Mouse (Mus musculus) layer of hippocampus, adult 18-20 months (tissue): ENCODE data around the gene Maml2. TPM values are rescaled to one million over a fixed set of nuclear protein-coding genes. Genes with fewer than 3 reads are reported as not detected.

ENCODE experiments used
- DNase-seq, 2 experiments: peaks; one replicate each; pipeline ENCODE4 v3.0.0; 2022; ENCODE audit warnings: low spot score in 2 of 2
- total RNA-seq, 2 experiments: library from RNA; stranded (reverse); gene quantifications; 2 replicates each; pipeline ENCODE4 v1.2.3; 2021

The Maml2 gene
- total RNA-seq, 2 experiments from 2014 or later: 22.1 to 23.9 TPM

DNA sequence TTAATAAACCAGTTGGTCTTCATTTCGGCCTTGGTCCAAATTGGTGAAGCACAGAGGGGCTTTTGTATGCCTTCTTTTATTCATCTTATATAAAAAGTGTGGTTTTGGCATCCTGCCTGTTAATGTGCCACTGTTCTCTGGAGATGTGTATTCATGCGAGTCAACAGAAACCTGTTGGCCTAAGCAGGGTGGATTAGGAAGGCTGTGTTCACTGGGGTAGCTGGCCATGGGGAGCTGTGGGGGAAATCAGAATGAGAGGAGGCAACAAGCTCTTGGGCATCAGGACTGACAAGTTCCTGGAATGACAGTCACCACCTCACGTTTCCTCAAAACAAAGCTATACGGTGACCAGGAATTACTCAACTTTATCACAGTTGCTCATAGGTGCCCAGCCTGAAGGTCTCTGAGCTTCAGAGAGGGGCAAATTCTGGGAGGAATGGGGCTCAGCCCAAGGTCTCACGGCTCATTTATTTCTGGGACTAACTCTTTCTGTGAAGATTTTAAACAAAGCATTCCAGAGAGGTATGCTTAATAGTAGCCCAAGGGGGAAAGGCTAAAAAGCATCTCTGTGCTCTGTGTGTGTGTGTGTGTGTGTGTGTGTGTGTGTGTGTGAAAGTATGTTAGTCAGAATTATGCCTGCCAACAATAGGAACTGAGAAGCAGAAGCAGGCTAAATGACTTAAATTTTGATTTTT, 228.0 kb downstream of the Maml2 start:
- DNase-seq: no peak

DNA sequence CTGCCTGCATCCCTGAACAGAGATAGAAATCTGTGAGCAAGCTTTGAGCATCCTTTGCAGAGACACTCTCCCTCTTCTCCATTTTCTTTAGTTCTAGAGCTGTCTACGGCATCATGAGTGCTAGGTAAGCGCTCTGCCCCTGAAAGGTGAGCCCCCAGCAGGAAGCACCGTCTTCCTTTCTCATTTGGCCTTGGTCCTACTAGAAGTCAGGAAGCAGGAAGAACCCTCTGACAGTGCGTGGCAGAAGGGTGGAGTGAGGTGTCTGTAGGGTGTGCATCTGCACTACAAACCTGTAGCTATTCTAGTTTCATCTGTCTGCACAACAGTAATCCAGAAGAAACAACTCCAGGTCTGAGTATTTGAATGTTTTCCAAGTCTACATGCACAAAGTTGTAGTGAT, 232.8 kb downstream of the Maml2 start:
- no peak for DNase-seq

DNA sequence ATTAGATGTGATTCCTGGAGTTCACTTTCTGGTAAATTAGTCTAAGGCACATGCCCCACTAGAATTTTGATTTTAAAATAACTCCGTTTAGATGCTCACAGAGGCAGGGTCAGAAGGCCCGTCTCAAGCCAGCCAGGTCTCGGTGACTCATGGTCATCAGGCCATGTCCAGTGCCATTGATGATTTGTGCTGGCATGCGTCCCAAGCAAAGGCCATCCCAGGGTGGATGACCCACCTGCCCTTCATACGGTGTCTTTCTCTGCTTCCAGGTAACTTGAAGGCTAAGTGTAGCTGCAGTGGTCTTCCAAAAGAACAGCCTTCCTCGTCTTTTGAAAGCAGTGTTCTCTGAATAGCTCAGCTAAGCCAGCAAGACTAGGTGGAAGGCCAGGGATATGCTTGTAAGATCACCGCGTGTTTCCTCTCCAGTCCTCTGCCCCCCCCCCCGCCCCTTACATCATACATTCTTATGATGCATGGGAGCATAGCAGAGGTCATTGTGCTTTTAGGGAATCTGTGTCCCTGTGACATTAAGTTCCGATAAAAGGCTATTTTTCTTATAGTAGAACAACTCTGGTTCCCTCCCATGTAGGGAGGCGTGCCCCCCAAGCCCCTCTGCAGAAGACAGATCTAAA, 235.4 kb downstream of the Maml2 start:
- no peak for DNase-seq

DNA sequence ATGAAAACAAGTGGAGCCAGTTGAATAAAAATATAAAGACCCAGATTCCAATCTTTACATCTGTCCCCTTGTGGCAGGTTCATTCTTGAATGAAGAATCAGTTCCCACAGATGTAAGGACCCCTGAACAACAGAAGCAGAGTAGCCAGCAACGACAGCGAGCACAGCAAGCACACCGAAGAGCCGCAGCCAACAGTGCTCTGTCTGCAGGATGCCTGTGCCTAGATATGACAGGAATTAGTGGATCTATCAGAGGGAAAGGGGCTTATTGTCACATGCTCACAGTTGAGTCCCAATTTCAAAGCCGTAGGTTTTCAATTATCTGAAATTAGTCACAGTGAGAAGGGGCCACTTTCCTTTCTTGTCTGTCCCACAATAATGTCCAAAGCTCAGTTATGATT, 238.0 kb downstream of the Maml2 start:
- no peak for DNase-seq

DNA sequence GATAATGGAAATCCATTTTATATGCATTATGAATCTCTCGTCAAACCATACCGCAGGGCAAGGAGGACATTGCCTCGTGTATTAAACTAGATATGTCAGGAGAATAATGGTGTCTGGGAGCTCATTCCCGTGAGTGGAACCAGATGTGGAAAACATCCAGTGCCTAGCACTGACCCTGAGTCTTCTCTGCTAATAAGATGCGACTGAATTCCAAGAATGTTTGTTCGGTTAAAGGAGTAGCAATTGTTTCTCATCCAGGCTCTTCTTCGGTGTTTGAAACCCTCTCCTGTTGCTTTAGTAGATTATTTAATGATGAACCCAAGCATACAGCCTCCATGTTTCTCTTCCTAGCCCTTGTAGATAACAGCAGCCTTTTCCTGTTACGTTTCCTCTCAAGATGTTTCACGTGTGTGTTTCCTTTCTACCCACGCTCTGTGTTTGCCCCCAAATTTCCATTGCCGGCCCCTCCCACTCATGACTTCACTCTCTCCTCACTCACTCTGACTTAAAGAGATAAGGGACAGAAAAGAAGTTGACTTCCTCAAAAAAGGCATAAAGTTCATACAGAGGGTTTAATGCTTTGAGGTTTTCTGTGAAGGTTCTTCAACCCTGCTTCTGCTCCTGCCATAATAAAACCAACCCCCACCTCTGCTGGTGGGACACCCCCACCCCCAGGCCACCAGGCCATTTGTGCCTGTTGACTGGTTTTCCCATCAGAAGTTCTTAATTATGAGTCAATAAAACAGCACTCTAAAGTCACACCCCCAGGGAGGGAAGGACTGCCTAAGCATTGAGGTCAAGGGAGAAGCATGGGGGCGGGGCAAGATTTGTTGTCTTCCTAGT, 238.9 kb downstream of the Maml2 start:
- DNase-seq: no peak

DNA sequence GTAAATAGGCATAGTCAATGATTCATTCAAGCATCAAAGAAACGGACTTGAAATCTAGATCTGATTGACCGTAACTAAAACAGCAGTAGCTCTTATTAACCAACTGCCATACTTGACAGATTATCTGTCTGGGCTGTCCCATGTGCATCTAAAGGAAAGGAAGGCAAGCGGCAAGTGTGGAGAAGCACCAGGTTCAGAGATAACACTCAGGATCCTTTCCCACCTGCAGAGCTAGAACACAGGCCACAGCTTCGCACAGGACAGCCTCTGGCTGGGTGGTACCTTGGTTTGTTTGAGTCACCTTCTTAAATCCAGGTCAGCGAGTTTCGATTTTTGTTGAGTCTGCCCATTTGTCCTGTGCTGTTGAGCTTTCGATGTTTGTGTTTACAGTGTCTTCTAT, 240.4 kb downstream of the Maml2 start:
- no peak for DNase-seq

DNA sequence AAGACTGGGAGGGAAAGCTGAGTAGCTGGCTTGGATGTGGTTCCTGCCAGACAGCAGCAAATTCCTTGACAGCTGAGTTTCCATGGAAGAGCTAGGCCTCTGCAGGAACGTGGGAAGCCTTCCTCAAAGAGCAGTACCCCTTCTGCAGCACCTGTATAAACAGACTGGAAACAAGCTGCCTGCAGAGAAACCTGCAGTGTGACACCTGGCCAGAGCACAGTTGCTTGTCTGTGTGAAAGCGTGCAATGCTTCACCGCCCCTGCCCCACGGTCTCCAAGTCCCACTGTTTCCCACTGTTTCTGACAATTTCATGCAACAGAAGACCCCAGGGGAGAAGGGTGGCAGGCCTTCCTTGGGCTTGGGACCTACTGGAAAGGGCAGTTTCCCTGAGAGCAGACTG, 241.8 kb downstream of the Maml2 start:
- no peak for DNase-seq

DNA sequence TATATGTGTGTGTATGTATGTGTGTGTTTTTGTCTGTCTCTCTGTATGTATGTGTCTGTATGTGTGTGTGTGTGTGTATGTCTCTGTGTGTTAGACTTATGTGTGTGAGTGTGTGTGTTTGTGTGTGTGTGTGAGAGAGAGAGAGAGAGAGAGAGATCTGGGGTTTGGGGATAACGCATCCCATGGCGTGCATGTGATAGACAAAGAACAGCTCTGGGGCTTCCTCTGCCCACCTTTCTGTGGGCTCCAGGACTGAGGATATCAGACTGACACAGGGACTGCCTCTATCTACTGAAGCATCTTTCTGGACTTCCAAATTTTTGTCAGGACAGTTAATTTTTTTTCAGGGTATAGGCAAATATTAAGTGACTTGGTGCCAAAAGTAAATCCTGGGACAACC, 242.5 kb downstream of the Maml2 start:
- no peak for DNase-seq

DNA sequence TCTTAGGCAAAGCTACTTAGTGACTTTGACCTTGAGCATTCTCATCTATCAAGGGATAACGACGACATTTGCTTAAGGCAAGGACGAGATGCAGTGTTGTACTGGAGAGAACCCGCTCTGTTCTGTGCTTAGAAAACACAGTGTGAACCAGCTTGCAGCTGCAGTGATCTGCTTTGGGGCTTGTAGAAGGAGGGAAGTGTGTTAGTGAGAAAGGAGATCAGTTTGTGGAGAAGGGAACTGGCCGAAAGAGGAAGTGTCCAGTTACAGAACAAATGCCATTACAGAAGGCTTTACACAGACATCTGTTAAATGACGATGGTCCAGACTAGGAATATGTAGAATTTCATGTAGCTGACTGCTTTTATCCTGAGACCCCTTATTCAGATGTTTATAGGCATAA, 243.0 kb downstream of the Maml2 start:
- no peak for DNase-seq

DNA sequence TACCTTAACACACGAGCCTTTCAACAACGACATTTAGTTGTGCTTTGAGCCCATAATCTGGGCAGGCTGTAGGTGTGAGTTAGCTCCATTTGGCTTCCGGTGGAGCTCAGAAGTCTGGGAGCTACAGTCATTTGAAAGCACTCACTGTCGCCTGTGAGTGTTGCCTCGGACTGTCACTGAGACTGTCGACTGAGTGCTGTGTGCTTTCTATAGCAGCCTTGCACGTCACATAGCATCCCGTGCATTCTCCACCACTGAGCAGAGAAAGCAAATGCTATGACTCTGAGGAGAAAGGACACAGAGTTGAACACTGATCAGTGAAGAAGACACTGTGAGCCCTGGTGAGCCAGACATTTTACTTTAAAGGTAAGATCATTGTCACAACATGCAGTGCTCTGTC, 245.4 kb downstream of the Maml2 start:
- DNase-seq: no peak

DNA sequence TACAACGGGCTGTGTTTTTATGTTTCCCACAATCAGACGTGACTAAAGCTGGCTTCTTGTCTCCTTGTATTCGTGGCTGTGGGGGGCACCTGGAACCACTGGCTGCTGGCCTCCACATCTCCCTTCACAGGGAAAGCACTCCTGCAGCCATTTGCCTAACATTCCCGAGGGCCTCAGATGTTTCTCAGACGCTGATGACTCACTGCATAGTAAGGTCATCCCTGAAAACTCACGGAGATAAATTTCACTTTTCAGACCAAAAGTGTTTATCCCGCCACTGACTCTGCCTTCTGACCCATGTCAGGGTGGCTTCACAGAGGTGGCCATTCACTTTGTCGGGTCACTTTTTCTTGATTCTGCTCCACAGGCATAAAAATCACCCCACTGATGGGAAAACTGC, 246.4 kb downstream of the Maml2 start:
- no peak for DNase-seq

DNA sequence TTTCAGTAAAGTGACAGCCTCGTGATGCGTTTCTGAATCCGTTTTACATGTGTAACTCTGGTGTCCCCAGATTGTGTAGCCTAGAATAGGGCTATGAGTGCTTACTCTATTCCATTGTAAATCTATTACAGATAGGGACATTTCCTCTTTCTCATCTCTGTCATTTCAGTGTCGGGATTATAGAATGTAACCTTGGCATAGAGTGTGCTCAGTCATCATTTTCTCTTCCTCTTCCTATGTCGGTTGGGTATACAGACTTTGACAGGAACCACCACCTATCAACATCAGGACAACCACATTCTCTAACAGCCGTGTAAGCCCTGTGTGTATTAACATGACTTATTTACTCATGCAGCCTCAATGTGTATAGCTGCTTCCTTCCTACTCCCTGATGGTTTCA, 248.0 kb downstream of the Maml2 start:
- no peak for DNase-seq

DNA sequence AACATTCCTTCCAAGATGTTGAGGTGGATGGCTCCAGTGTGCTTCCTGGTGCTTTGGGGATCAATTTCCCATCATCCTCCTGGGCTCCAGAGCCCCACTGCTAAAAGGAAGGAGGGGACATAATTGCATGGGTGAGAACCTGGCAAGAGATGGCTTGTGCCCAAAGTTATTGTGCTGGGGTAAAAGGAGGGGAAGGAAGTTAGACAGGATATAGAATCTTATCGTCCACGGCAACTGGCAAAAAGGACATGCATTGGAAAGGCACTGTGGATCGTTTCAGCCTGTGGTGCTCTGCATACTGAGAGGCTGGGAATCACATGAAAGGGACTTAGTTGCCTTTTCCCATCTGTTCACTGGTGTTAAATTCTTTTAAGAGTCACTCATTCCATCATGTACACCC, 252.2 kb downstream of the Maml2 start:
- no peak for DNase-seq

DNA sequence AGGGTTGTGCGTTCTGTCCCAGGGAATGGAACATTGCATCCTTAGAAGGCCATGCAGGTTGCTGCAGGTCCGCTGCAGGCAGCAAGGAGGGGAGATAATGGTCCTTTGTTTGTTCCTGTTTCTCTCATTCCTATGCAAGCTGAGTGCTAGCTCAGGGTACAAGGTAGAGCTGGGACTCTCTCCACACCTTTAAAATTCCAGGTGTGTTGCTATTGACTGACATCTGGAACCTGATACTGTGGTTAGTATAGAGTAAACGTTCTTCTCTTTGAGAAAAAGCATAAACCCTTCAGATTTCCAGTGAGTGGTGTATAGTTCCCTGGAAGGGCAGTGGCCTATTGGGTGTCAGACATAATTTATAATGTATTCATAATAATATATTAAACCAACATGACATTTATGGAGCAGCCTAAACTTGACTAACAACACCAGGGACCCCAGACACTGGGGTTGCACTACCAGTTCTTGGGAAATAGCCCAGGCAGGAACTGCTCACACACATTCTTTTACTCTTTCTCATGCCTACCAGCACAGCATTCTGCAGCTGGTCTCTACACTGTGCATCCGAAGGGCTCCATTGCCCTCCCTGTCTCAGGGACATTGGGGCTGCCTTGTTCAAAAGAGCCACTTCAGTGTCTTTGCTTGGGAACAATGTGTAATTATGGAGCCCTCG, 254.8 kb downstream of the Maml2 start:
- no peak for DNase-seq

DNA sequence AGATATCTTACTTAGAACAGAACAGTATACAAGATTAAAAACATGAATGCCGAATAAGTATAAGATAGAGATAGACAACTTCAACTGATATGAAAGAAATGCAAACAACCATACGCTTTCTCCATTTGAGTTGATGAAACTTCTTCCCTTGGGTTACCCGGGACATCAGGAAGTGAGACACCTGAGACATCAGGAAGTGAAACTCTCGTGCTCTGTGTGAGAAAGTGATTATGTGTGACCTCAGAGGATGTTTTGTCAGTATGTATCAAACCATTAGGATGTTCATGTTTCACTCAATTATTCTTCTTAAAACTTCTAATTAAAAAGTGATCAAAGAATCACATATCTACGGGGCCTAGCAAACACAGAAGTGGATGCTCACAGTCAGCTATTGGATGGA, 257.0 kb downstream of the Maml2 start:
- DNase-seq: no peak

DNA sequence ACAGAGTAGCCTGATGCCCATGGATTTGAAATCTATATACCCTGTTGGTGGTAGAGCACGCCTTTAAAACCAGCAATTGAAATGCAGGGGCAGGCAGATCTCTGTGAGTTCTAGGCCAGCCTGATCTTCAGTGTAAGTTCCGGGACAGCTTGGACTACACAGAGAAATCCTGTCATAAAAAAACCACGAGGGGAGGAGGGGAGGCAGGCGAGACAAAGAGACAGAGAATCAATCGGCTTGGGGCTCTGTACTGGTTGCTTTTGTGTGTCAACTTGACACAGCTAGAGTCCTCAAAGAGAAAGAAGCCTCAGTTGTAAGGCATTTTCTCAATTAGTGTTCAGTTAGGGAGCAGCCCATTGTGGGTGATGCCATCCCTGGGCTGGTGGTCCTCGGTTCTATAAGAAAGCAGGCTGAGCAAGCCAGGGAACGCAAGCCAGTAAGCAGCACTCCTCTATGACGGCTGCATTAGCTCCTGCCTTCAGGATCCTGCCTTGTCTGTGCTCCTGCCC, 258.3 kb downstream of the Maml2 start:
- DNase-seq: no peak

DNA sequence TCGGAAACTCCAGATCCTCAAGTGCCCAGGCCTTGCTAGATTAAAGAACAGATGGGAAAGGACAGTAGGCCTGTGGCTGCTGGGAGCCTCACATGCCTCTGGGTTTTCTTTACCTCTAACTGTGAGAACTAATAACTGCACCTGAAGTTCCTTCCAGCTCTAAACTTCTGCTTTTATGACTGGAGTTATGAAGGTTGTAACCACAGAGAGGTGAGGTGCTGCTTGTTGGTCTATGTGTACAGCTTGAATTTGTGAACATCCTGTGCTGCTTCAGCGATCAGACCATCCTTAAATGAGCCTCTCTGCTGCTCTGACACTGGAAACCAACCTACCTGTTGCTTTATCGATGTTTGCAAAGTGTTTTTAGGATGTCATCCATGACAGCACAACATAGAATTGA, 258.9 kb downstream of the Maml2 start:
- no peak for DNase-seq

DNA sequence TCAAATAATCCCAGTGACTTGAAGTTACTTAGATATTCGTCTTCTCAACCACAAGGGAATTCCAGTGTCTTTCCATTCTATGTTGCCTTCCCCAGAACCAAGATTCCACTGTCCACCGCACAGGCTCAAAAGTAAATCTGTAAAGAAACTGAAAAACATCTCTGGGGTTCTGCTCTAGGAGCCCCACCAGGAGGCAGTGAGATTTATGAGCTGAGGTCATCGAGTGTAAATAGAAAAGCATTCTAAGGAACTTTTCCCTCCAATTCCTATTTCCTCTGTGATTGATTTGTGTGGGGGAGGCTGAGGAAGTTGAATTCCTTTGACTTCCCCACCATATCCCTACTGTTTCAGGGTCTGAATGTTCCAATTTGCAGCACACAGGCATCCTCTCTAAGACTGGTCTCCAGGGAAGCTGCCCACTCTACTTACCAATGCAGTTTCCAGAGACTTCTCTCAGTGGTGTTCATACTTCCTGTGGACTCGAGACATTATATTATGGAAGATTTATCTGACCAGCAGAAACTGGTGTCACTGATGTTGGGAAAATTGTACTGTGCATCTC, 261.1 kb downstream of the Maml2 start:
- no peak for DNase-seq

DNA sequence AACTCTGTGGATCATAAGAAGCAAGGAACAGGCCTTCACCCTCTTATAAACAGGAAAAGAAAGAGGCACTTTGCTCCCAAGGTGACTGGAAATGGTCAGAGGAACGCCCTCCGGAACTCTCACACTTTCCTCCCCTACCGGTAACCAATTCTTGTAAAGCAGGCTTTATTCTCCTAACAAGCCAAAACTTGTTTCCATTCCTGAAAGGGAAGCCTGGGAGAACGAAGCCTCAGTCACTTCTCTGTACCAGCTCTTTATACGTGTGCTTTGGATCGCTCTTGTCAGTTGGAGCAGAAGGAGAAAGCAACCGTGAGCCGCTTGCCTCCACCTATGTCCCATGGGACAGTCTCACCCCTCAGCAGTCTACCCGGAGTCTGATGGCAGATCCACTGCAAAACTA, 262.9 kb downstream of the Maml2 start:
- DNase-seq: no peak

DNA sequence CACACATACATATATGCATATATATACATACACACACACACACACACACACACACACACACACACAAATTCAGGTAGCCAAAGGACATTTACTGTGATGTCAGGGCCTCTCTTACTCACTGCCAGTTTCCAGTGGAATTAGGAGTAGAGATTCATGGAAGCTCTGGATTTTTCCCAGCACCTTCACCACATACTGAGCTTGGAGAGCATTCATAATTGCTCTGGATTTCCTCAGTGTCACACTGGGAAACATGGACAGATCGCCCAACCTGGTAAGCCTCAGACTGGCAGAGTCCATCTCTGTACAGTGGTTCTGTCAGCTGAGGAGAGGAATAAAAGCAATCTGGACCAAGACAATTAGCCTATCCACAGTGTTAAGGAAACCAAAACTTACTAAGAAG, 263.6 kb downstream of the Maml2 start:
- DNase-seq: no peak
